Mouse (Mus musculus): ENCODE measurements around the gene Fam124b.
A peak's percentile ranks its signal among the peaks of the same experiment; 100 is the strongest.

The Fam124b gene

DNA sequence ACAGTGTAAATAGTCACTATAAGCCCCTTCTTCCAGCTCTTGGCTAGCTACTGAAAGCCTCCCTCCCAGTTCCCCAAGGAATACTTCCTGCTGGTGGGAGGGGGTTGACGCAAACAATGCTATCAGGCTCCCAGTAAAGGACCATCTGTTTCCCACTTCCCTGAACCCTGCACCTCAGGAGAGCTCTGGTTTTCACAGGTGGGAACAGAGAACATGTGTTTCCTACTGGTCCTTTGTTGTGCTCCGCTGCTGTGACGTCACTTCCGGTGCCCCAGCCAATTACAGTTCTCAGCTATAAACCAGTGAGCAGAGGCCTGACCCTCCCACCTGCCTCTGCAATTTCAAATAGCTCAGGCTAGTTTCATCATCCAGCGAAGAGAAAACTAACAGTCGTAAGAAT, at the start of gene Fam124b:
Fam124b (minus strand) TSS at position 206 of the 400 bp plus-strand sequence.
- no peak for DNase-seq

DNA sequence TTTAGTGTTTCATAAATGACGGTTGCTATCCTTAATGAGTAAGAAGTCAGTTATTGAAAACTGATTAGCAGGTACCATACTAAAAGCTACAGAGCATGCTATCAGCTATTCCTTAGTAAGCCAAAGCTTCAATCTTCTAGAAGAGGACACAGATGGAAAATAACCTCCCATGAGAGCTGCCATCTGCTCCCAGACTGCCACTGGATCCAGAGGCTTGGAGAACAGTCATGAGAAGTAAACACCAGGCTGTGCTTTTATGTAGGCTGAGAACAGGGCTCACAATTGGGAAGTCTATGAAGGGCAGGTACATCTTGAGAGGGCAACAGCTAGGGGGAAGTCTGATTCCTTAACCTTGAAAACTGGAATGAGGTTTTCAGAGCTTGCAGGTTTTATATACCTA, 42.2 kb upstream of the Fam124b start:
- DNase-seq, result no peak

- no peak for DNase-seq
Measured at GRCm38 (mm10) chr1:80258632-80259031, 40.4 kb upstream of the Fam124b start.

GRCm38 (mm10) chr1:80253309-80253708, 35.0 kb upstream of the Fam124b start:
- no peak for DNase-seq

- no peak for DNase-seq
Measured at GRCm38 (mm10) chr1:80250247-80250646, 32.0 kb upstream of the Fam124b start.

DNA sequence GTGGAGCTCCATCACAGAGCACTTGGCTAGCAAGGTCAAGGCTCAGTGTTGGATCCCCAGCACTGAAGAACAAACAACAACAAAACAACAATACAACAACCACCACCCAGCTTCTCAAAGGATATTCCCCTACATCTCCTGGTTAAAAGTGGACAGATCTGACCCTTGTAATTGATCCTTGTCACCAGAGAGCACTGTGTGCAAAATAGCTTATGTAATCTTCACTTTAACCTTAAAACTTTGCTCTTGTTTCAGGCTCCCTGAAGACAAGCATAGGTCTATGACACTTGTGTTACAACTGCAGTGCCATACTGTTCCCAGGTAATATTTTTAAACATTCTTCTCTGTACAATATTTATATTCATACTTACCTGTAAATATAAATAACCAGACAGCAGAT, 28.9 kb upstream of the Fam124b start:
- no peak for DNase-seq

- DNase-seq, result no peak
Measured at GRCm38 (mm10) chr1:80244123-80244522, 25.9 kb upstream of the Fam124b start.

- DNase-seq, result no peak
Measured at GRCm38 (mm10) chr1:80241579-80241978, 23.3 kb upstream of the Fam124b start.

GRCm38 (mm10) chr1:80240017-80240660, 21.9 kb upstream of the Fam124b start:
- no peak for DNase-seq

DNA sequence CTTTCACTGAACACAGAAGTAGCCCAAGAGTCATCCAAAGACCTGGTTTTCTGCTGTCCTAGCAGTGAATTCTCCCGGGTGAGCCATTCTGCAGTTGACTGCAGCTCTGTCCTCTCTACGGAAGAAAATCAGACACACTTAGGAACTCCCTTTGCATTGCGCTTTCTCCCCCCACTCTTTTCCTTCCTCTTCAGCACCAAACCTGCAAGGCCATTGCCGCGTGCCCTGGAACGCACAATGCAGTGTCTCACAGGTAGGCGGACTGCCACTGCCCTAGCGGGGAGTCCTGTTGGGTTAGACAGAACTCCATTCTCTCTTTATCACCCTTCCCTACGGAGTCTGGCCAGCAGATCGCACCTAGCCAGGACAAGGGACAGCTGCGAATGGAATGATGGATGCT, 21.2 kb upstream of the Fam124b start:
- no peak for DNase-seq

- DNase-seq, result no peak
Measured at GRCm38 (mm10) chr1:80236951-80237702, 18.9 kb upstream of the Fam124b start.

DNA sequence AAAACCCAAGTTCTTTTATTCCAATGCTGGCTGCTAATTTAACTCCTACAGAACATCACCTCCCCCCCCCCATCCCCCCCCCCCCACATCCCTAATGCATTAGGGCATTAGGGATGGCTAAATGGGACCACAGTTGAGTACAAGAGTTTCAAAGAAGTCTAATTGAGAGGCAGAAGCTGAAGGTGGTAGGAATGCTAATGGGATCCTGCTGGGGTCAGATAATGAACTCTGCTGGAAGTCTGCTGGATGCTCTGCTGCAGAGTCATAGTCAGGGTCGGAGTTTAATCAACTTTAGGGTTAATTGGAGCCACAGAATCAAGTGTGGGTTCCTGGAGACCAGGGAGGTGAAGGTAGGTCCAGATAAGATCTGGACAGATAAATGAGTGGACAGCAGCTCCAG, 17.9 kb upstream of the Fam124b start:
- DNase-seq, result no peak

- no peak for DNase-seq
Measured at GRCm38 (mm10) chr1:80230612-80231011, 12.3 kb upstream of the Fam124b start.

- no peak for DNase-seq
Measured at GRCm38 (mm10) chr1:80224839-80225412, 6.7 kb upstream of the Fam124b start.

DNA sequence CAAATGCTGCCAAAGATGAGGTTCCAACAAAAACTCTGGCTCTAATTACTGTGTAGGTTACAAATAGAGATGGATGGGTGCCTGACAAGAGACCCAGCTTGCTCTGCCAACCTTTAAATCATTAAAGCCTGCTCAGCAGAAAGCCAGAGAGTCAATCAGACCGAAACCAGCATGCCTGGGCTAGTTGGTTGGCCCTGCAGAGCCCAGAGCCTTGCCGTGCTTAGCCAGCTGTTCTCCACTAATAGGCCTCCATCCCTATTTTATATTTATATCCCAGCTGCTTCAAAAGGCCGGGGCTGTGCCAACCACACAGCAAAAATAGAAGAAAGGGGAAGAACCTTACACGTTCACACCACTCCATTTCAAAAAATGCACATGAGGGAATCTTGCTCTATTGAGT, 2.9 kb upstream of the Fam124b start:
- no peak for DNase-seq

- no peak for DNase-seq
Measured at GRCm38 (mm10) chr1:80213826-80214225, 4.4 kb downstream of the Fam124b start.

DNA sequence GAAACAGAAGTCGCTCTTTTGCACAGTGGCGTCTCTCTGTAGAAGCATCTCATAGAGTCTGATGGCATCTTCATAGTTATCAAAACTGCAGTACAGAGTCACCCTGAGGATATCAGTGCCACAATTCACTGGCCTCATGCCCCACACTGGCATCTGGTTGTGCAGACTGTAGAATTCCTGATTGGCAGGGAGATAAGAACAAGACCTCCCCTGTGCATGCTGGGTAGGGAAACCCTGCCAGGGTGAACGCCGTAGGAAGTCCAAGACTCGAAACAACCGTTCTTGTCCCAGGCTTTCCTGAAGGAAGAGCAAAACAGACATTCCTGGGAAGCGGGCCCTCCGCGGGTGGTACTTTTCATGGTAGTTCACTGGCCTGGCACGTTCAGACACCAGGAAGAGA, 5.1 kb downstream of the Fam124b start:
- no peak for DNase-seq

GRCm38 (mm10) chr1:80202314-80202713, 16.0 kb downstream of the Fam124b start:
- DNase-seq, result no peak

- DNase-seq, result no peak
Measured at GRCm38 (mm10) chr1:80192837-80193236, 25.4 kb downstream of the Fam124b start.

GRCm38 (mm10) chr1:80181414-80181805, 36.9 kb downstream of the Fam124b start:
- no peak for DNase-seq

- DNase-seq, result peak; percentile 42
Measured at GRCm38 (mm10) chr1:80180767-80181413, 37.4 kb downstream of the Fam124b start.

- no peak for DNase-seq
Measured at GRCm38 (mm10) chr1:80180128-80180527, 38.1 kb downstream of the Fam124b start.

- no peak for DNase-seq
Measured at GRCm38 (mm10) chr1:80177651-80178382, 40.5 kb downstream of the Fam124b start.
